Mouse (Mus musculus): Measurements from ENCODE around the gene Inpp4b. TPM values are rescaled to one million over a fixed set of nuclear protein-coding genes. Genes with fewer than 3 reads are reported as not detected.

Gene Inpp4b
- polyA plus RNA-seq, 1 experiment from 2014 or later: 11.0 TPM

GRCm38 (mm10) chr8:81768313-81768675 is 425.9 kb downstream of the Inpp4b start:
- no peaks in the 10 kb centered on the region for H3K36me3 ChIP-seq (ENCODE audit: control insufficient read depth, insufficient read depth, low read length)
- no peak overlapping the region for H3K4me3 ChIP-seq (ENCODE audit: low read depth, low read length)
- no peak overlapping the region for H3K9ac ChIP-seq (ENCODE audit: low read depth, low read length)
- H3K4me2 ChIP-seq (ENCODE audit: low read length): no peak overlapping the region
- H3K27me3 ChIP-seq (ENCODE audit: control insufficient read depth, insufficient read depth, low read depth, low read length): no peaks in the 10 kb centered on the region
- peaks cover 15% of the 10 kb centered on the region; the same call in 1 of the 2 replicates for H3K4me1 ChIP-seq (ENCODE audit: control insufficient read depth, insufficient read depth, low read length)
- no peak overlapping the region for H3K27ac ChIP-seq (ENCODE audit: low read length)
- H3K9me3 ChIP-seq (replicated peaks; ENCODE audit: control insufficient read depth, low read length, poor library complexity, severe bottlenecking): no peaks in the 10 kb centered on the region
- 62% methylated on average over 2 of the region's 2 CpGs for WGBS
- ATAC-seq: no peak

GRCm38 (mm10) chr8:81768731-81769445 is 426.5 kb downstream of the Inpp4b start:
- Histone ChIP-seq H3K9ac (ENCODE audit: low read depth, low read length) (no peak overlapping the region), H3K27me3 (ENCODE audit: control insufficient read depth, insufficient read depth, low read depth, low read length) (no peaks in the 10 kb centered on the region), H3K9me3 (replicated peaks; ENCODE audit: control insufficient read depth, low read length, poor library complexity, severe bottlenecking) (no peaks in the 10 kb centered on the region), H3K36me3 (ENCODE audit: control insufficient read depth, insufficient read depth, low read length) (no peaks in the 10 kb centered on the region), H3K4me3 (ENCODE audit: low read depth, low read length) (no peak overlapping the region), H3K4me2 (ENCODE audit: low read length) (no peak overlapping the region), H3K4me1 (ENCODE audit: control insufficient read depth, insufficient read depth, low read length) (peaks cover 15% of the 10 kb centered on the region; the same call in 1 of the 2 replicates), H3K27ac (ENCODE audit: low read length) (no peak overlapping the region)
- ATAC-seq: no peak
- WGBS: 57% methylated on average over 2 of the region's 2 CpGs

- Histone ChIP-seq H3K4me2 (ENCODE audit: low read length) (no peak overlapping the region), H3K9ac (ENCODE audit: low read depth, low read length) (no peak overlapping the region), H3K27me3 (ENCODE audit: control insufficient read depth, insufficient read depth, low read depth, low read length) (no peaks in the 10 kb centered on the region), H3K27ac (ENCODE audit: low read length) (no peak overlapping the region), H3K36me3 (ENCODE audit: control insufficient read depth, insufficient read depth, low read length) (no peaks in the 10 kb centered on the region), H3K4me3 (ENCODE audit: low read depth, low read length) (no peak overlapping the region), H3K4me1 (ENCODE audit: control insufficient read depth, insufficient read depth, low read length) (peaks cover 15% of the 10 kb centered on the region; the same call in 1 of the 2 replicates), H3K9me3 (replicated peaks; ENCODE audit: control insufficient read depth, low read length, poor library complexity, severe bottlenecking) (no peaks in the 10 kb centered on the region)
- ATAC-seq: peak; percentile 54; the same call in 1 of the 2 replicates
- WGBS: 46% methylated on average over 6 of the region's 6 CpGs
Observed at GRCm38 (mm10) chr8:81770603-81771276, 428.4 kb downstream of the Inpp4b start.

- 75% methylated on average over 5 of the region's 5 CpGs for WGBS
- no peak overlapping the region for H3K9ac ChIP-seq (ENCODE audit: low read depth, low read length)
- H3K27ac ChIP-seq (ENCODE audit: low read length): no peak overlapping the region
- no peaks in the 10 kb centered on the region for H3K9me3 ChIP-seq (replicated peaks; ENCODE audit: control insufficient read depth, low read length, poor library complexity, severe bottlenecking)
- peaks cover 8% of the 10 kb centered on the region; the same call in 1 of the 2 replicates for H3K4me1 ChIP-seq (ENCODE audit: control insufficient read depth, insufficient read depth, low read length)
- ATAC-seq: no peak
- H3K4me3 ChIP-seq (ENCODE audit: low read depth, low read length): no peak overlapping the region
- H3K27me3 ChIP-seq (ENCODE audit: control insufficient read depth, insufficient read depth, low read depth, low read length): no peaks in the 10 kb centered on the region
- no peaks in the 10 kb centered on the region for H3K36me3 ChIP-seq (ENCODE audit: control insufficient read depth, insufficient read depth, low read length)
- no peak overlapping the region for H3K4me2 ChIP-seq (ENCODE audit: low read length)
Observed at GRCm38 (mm10) chr8:81772855-81773254, 430.5 kb downstream of the Inpp4b start.

GRCm38 (mm10) chr8:81773305-81773965 is 431.1 kb downstream of the Inpp4b start:
- 82% methylated on average over 9 of the region's 9 CpGs for WGBS
- H3K36me3 ChIP-seq (ENCODE audit: control insufficient read depth, insufficient read depth, low read length): no peaks in the 10 kb centered on the region
- H3K4me2 ChIP-seq (ENCODE audit: low read length): no peak overlapping the region
- H3K4me3 ChIP-seq (ENCODE audit: low read depth, low read length): no peak overlapping the region
- H3K9ac ChIP-seq (ENCODE audit: low read depth, low read length): no peak overlapping the region
- no peak for ATAC-seq
- no peak overlapping the region for H3K27ac ChIP-seq (ENCODE audit: low read length)
- 0 out of 2 replicates have a peak, but pooled peaks cover 2% of the 10 kb centered on the region for H3K4me1 ChIP-seq (ENCODE audit: control insufficient read depth, insufficient read depth, low read length)
- no peaks in the 10 kb centered on the region for H3K9me3 ChIP-seq (replicated peaks; ENCODE audit: control insufficient read depth, low read length, poor library complexity, severe bottlenecking)
- H3K27me3 ChIP-seq (ENCODE audit: control insufficient read depth, insufficient read depth, low read depth, low read length): no peaks in the 10 kb centered on the region

GRCm38 (mm10) chr8:81774010-81774409 is 431.7 kb downstream of the Inpp4b start:
- Histone ChIP-seq H3K4me1 (ENCODE audit: control insufficient read depth, insufficient read depth, low read length) (0 out of 2 replicates have a peak, but pooled peaks cover 2% of the 10 kb centered on the region), H3K36me3 (ENCODE audit: control insufficient read depth, insufficient read depth, low read length) (no peaks in the 10 kb centered on the region), H3K27me3 (ENCODE audit: control insufficient read depth, insufficient read depth, low read depth, low read length) (no peaks in the 10 kb centered on the region), H3K4me2 (ENCODE audit: low read length) (no peak overlapping the region), H3K9me3 (replicated peaks; ENCODE audit: control insufficient read depth, low read length, poor library complexity, severe bottlenecking) (no peaks in the 10 kb centered on the region), H3K9ac (ENCODE audit: low read depth, low read length) (no peak overlapping the region), H3K27ac (ENCODE audit: low read length) (no peak overlapping the region), H3K4me3 (ENCODE audit: low read depth, low read length) (no peak overlapping the region)
- WGBS: 87% methylated on average over 4 of the region's 4 CpGs
- ATAC-seq: no peak

- Histone ChIP-seq H3K4me2 (ENCODE audit: low read length) (no peak overlapping the region), H3K4me3 (ENCODE audit: low read depth, low read length) (no peak overlapping the region), H3K27me3 (ENCODE audit: control insufficient read depth, insufficient read depth, low read depth, low read length) (no peaks in the 10 kb centered on the region), H3K36me3 (ENCODE audit: control insufficient read depth, insufficient read depth, low read length) (no peaks in the 10 kb centered on the region), H3K9ac (ENCODE audit: low read depth, low read length) (no peak overlapping the region), H3K9me3 (replicated peaks; ENCODE audit: control insufficient read depth, low read length, poor library complexity, severe bottlenecking) (no peaks in the 10 kb centered on the region), H3K27ac (ENCODE audit: low read length) (no peak overlapping the region), H3K4me1 (ENCODE audit: control insufficient read depth, insufficient read depth, low read length) (no peaks in the 10 kb centered on the region)
- 72% methylated on average over 1 of the region's 1 CpGs for WGBS
- ATAC-seq: no peak
Observed at GRCm38 (mm10) chr8:81774454-81774853, 432.1 kb downstream of the Inpp4b start.

- Histone ChIP-seq H3K4me3 (ENCODE audit: low read depth, low read length) (no peak overlapping the region), H3K9ac (ENCODE audit: low read depth, low read length) (no peak overlapping the region), H3K27ac (ENCODE audit: low read length) (no peak overlapping the region), H3K9me3 (replicated peaks; ENCODE audit: control insufficient read depth, low read length, poor library complexity, severe bottlenecking) (no peaks in the 10 kb centered on the region), H3K4me1 (ENCODE audit: control insufficient read depth, insufficient read depth, low read length) (no peaks in the 10 kb centered on the region), H3K36me3 (ENCODE audit: control insufficient read depth, insufficient read depth, low read length) (no peaks in the 10 kb centered on the region), H3K27me3 (ENCODE audit: control insufficient read depth, insufficient read depth, low read depth, low read length) (no peaks in the 10 kb centered on the region), H3K4me2 (ENCODE audit: low read length) (no peak overlapping the region)
- no peak; the same call in 1 of the 2 replicates for ATAC-seq
- whole genome bisulfite sequencing: 61% methylated on average over 4 of the region's 4 CpGs
Observed at GRCm38 (mm10) chr8:81776516-81777237, 434.3 kb downstream of the Inpp4b start.
